Mouse (Mus musculus) megakaryocyte, embryonic 14.5 days (primary cell): ENCODE data around the gene Fam81a.

ENCODE experiments used
- FLI1 ChIP-seq: IDR thresholded peaks from 2 replicates; pipeline ENCODE4 v1.6.1; 2012; ENCODE audit warnings: low read length, inconsistent platforms, mixed read lengths
- GATA1 ChIP-seq: IDR thresholded peaks from 3 replicates; pipeline ENCODE4 v1.6.1; 2012; ENCODE audit warnings: mixed read lengths, low read length, inconsistent platforms, borderline replicate concordance

DNA sequence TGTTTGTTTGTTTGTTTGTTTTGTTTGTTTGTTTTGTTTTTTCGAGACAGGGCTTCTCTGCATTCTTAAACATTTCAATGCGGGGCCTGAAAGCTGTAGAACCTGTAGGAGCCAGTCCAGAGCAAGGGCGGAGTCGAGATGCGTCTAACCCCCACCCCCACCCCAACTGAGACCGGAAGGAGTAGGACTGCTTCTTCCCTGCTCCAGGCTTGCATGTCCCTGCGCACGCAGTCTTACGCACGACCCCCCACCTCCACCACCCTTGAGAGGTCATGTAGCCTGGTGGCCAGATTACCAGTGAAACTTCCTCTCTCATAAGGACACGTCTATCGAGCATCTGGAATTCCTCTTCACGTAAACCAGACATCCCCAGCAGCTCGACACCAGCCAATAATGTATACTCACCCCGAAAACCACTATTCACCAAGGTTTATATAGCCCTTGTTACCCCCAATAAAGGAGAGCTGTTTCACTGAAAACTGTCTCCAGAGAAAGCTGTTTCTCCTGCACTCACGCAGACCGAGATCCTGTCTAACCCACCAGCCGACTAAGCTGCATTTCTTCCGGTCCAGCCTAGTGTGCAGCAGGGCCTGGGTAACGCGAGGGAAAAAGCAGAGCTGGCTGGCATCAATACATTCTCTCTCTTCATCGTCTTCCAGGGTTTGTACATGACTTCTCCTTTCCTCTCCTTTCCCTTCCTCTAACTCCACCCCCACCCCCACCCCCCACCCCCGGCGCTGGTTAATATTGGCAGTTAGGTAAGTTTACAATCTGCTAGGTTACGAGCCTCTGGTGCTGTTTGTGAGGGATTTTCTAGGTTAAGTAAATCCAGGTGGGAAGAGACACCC, 59.8 kb downstream of the Fam81a start:
- TF ChIP-seq GATA1 (no peak), FLI1 (no peak)
